Mouse (Mus musculus): ENCODE measurements at regions not wholly inside any gene's neighbourhood (a gene's known extent, or its start where the extent isn't known, plus 50 kb on each side); places are given as distances from the start of the nearest gene placed in this dataset.
A peak's percentile ranks its signal among the peaks of the same experiment; 100 is the strongest.

DNA sequence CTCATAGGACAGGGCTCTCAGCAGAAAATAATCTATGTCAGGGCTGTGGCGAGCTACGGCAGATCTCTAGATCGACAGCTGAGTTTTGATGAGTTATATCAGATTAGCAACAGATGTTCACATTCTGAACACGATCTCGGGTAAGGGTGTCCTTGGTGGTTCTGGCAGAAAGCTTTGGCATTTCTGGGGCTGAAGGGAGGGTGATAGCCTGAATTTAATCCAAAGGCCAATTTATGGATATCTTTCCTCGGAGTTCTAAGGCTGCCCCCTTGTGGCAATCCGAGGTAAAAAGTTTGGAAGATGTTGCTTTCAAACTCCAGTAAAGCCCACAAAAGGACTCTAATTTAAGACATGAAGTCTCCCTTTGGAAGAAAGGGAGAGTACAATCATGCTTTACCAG, 101.3 kb upstream of the Luzp2 start:
- peak; percentile 36 for DNase-seq (ENCODE audit: low spot score)

DNA sequence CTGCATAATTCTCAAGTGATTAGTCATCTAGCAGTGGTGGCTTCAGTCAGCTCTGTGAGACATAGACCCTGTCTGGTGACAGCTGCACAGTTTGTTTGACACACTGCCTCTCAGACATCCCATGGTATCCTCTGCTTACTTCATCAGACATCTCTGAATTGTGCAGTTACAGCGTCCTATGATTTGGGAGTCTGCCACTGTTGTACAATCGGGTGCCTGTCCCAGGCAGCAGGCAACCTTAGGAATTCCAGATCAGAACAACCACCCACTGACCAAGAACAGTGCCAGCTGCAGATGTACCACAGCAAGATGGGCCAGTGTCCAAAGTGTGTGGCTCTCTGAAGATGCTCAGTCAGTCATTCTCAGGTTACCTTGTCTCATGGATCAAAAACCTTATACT, 100.4 kb upstream of the Luzp2 start:
- no peak for DNase-seq (ENCODE audit: low spot score)

DNA sequence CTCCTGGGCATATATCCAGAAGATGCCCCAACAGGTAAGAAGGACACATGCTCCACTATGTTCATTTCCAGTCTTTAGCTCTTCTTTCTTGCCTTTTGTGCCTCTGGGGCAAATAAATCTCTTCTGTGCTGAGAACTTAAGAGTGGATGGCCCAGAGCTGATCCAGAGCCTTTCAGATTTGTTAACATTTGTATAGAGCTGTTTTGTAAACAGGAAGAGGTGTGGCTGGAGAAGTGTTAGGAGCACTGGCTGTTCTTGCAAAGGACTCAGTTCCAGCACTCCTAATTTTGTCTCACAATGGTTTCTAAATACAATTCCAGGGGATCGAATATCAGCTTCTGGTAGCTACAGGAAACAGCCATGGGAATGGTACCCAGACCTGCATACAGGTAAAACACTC, 68.0 kb upstream of the Luzp2 start:
- no peak for DNase-seq (ENCODE audit: low spot score)

DNA sequence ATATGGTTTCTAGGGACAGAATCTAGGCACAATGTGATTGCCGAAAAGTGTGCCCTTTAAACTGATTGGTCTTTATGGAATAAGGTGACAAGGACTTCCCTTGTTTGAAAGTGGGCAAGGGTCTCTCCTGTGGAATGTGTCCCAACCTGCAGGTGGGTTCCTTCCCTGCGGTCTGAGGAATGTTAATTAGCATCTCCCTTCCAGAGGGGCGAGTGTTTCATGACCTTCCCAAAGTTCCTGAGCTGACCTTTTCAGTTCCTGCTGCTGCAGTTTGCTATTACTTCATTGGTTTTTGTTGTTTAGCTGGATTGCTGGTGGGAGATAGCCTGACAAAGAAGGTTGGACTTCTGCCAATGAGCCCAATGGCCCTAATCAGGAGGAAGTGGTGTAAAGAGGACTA, 66.6 kb upstream of the Luzp2 start:
- peak; percentile 12 for DNase-seq (ENCODE audit: low spot score)

- DNase-seq (ENCODE audit: low spot score): peak; percentile 31
These were observed 53.3 kb upstream of the Luzp2 start for GRCm38 (mm10) chr7:54781939-54782520.

DNA sequence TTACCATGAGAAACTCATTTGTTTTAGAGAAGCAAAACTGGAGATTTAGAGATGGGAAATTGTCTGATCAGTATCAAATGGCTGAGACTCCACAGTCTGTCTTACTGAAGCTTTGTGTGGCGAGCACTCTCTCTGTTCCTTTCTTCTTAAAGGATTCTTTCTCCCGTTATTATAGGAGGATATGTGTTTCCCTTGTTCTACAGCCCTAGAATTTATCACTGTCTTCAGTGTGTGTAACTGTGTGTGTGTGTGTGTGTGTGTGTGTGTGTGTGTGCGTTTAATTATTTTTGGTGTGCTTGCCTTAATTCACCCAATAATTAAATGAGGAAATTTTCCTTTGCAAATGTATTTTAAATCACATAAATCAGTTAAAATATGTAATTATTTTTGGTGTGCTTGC, 52.7 kb upstream of the Luzp2 start:
- no peak for DNase-seq (ENCODE audit: low spot score)

DNA sequence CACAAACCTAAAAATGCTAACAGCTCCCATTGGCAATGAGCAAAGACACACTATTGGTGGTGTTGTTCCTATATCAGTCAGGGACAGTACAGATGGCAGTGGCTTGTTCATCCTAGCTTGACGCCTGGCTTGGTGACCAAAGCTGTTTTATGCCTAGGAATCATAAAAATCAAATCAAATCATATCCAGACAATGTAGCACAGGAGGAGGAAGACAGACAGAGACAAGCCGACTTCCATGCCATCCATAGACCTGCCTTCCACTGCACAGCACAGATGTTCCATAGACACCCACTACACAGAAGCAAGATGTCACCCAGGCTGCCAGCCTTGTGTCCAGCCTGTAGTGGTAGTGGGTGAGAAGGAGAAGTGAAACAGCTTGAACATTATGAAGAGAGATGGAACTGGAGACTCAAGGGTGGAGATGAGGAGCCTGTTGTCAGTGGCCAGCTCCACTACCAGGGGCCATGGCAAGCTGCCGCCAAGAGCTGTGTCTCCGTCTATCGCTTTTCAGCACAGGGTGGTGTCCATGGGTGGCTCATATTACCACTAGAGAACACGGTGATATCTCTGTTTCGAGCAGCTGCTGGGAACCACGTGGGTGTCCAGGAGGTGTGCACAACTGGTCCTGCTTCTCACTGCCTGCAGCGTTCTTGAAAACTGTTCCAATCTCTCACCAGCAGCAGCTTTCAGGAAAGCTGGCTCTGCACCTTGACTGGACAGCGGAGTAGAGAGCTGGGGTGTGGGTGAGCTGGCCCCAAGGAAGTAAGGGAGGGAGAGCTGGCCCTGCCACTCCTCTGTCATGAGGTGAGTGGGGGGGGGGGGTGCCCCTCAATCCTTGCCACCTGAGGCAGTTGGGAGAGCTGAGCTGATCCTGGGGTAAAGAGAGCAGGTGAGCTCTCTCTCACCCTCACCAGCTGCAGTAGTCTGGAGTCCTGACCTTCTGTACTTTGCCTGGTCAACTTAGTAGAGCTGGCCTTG, 51.5 kb upstream of the Luzp2 start:
- DNase-seq (ENCODE audit: low spot score): no peak

All from embryo, embryonic 10 days (tissue).